Mouse (Mus musculus): ENCODE results near the gene Jam3.
"Not testable (repeated sequence)": the region's sequence is repeated elsewhere in the genome, so short reads cannot be mapped to it uniquely, and the experiment has no call there.

Jam3 gene

DNA sequence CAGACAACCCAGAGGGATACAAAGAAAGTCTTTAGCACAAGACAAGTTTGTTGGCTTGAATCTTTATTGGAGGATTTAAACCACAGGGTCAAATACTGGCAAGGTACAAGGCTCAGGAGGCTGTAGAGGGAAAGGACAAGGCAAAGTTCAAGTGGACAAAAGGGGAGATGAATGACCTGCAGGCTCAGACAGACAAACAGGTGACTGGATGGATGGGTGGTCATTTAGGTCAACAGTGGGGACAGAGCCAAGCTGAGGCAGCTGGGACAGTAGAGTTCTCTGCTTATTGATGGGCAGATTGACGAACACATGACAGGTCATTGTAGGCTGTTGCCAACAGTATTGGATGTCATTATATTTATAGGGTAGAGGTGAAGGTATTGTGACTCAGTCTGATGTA, 11.8 kb upstream of the Jam3 start:
- no peak for DNase-seq

DNA sequence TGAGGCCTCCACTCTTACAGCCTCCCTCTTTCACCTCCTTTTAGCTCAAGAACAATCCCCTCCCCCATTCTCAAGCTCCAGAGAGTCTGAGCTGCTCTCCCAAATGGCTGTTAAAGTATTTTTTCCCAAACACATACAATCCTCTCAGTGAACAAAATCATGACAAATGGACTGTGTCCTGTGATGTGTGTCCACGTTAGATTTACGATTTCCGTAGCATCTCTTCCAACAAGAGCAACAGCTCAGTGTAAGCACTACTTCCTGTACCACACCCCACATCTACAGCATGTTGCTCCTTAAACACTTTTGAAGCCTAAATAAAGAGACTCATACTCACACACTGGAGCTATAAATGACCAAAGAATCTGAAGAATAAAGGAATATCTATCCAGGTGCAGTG, 10.4 kb upstream of the Jam3 start:
- no peak for DNase-seq

DNA sequence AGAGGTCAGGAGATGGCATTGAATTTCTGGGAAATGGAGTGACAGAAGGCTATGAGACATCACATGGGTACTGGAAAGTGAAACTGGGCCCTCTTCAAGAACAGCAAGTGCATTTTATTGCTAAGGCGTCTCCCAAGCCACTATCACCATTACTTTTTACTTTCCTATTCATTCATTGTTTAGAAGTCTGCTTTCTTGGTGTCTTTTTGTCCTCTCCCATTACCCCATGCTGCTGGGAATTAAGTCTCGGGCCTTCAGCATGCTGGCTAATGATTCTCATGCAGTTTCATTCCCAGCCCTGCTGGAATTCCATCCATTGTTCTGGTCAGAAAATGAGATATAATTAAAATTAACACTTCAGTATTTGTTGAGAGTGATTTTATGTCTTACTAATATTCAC, 9.7 kb upstream of the Jam3 start:
- DNase-seq = no peak

DNA sequence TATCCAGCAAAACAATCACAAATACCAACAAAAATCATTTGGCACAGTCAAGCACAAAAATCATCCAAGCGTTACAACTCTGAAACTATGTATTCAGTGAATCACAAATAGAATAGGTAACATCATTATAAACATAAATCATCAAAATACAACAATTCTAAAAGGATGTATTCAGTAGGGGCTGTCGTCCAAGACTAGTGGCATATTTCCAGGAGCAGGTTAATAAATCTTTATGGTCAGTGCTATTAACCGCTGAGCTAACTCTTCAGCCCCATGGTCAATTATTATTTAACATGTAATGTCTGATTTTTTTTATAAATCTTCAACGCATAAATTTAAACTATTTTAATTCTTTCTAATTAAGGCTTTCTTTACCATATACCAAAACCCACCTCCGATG, 8.4 kb upstream of the Jam3 start:
- DNase-seq = not testable (repeated sequence)

DNA sequence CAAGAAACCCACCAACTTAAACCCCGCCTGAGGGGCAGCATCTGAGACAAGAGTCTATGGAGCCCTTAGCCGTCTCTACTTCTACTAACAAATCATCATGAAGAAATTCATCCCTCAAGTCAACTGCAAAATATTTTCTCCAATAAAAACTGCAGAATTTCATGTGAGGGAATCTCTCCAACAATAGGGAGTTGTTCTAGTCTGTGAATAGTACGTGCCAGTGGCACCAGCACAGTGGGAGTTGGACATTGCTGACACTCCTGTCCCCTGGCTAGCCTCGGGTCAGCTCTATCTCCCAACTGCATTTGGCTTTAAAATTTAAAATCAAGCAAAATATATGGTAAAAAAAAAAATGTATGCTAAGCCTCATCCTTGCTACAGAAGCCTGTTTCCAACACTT, 1.4 kb downstream of the Jam3 start:
- DNase-seq = no peak

DNA sequence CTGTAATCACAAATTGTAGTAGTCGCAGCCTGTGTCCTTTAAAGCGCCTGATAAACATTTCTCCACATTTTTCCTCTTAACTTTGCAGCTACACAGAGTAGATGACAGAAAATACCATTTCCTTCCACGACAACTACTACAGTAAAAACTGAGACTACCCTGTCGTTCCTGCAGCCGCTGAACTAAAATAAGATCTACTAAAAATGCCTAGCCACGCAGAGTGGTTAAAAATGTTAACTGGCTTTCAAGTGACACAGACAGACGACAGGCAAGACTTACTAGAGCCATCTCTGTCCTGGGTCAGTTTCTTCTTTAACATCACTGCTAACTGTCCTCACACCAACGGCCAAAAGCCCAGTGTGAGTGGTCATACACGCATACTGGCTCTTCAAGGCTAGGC, 5.4 kb downstream of the Jam3 start:
- no peak for DNase-seq

DNA sequence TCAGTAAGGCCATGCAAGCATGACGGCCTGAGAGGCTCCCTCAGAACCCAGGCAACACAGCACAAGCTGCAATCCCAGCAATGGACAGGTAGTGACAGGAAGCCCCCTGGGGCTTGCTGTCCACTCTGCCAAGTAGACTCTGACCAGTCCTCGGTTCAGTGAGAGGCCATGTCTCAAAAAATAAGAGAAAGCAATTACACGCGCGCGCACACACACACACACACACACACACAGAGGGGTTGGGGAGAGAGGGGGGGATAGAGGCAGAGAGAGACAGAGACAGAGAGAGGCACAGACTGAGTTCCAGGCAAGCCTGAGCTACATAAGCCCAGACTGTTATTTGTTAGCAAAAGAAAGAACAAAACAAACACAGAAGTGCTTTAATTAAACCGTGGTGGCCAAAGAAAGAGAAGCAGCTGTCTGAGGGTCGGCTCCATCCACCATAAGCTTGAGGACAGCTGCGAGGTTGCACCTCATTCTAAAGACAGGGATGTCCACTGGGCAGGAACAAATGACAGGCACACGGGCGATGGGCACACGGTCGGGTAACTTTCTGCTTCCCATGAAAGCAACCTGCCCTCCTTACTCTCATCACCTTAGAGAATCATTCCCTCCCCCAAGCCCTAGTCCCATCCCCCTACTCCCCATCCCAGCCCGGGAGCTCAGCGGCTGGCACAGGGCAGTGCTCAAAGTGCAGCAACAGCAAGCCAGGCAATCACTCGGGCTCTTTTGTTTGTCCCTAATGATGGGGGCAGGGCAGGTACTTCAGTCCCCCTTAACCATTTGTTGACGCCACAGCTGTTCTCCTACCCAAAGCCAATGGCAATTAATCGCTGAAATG, 6.4 kb downstream of the Jam3 start:
- DNase-seq = no peak

DNA sequence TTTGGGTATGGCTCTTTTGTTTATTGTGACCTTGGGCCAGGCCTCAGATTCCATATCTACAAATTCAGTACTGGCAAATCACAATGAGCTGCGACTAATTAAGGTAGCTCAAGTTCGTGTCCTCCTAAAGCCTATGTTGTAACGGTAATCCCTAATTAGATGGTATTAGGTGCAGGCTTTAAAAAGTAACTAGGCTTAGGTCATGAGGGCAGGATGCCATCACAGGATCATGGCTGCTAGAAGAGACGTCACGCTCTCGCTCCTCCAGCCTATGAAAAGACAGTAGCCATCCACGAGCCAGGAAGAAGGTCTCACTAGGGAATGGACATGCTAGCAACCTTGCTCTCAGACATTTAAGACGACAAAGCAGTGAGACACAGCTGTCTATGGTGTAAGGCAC, 7.3 kb downstream of the Jam3 start:
- DNase-seq = no peak

DNA sequence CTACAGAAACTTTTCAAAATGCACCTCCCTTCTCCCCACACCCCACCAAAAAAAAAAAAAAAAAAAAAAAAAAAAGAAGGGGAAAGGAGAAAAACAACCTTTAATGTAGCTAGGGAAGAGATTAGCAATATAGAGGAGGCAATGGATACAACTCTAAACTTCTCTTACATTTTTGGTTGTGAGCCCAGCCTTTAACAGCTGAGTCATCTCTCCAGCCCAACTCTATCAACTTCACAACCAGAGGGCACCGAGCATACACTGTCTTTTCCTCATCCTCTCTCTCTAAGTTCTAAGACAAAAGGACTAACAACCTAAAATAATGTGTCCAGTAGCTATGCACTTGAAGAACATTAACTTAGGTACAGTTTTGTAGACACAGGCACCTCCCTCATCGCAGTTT, 8.4 kb downstream of the Jam3 start:
- DNase-seq = no peak

DNA sequence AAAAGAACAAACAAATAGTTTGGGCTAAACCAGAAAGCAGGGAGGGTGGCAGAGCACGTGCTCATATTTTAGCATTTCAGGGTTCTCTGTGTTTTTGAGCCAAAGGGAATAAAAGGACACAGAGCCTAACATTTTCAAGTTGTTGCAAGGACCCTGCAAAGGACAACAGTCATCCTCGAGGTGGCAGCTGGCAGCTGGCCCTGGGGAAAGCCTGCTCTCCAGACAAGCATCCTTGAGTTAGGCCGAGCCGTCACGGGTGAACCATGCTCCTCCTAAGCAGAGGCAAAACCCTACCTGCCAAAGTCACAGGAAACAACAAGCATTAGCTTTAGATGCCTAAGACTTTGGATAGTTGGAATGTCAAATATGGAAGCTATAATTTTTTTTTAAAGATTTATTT, 10.2 kb downstream of the Jam3 start:
- DNase-seq = no peak

DNA sequence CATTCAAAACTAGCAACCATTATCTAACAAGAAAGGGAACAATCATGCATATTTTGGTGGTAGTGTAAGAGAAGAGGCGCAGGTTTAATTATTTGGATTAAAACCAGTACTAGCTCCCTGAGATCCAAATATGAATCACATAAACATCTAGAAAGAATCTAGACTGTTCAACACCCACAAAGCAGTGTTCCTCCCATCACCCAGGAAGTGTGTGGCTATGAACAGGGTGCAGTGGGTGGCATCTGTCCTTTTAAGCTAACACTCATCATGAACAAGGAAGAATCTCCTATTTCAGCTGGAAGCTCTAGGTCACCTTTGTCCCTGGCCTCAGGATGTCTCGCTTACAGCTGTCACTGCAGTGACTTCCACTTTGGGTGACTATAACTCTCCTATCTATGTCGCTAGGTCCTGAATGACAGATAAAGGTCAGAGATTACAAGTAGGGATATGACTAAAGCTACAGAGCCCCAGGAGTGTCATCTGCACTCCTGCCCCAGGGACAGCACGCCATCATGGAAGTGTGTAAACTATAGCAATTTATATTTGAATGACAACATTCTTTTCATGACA, 10.9 kb downstream of the Jam3 start:
- DNase-seq = no peak

DNA sequence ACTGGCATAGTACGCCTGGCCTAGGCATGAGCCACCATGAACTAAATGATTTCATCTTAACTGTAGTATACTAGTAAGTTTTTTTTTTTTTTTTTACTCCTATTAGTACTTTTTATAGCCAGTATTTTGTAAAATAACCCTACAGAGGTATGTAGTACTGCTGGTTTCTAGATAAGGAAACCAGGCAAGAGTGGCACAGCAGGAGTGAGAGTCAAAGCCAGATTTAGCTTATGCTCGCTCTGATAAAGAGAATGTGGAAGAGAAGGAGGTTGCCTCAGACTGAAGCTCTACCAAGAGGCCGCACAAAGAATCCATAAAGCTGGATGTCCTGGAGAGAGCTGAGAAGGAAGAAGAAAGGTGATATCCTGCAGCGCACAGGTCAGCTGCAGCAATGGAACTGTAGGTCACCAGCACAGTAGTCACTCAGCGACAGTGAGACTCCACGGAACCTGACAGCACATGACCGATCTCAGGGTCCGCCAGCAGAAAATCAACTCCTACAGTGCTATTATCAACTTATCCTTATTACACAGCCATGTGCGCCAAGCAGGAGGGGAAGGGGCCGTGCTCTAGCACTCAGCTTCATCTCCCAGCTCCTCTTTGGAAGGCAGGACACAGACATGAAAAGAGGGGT, 14.7 kb downstream of the Jam3 start:
- no peak for DNase-seq

DNA sequence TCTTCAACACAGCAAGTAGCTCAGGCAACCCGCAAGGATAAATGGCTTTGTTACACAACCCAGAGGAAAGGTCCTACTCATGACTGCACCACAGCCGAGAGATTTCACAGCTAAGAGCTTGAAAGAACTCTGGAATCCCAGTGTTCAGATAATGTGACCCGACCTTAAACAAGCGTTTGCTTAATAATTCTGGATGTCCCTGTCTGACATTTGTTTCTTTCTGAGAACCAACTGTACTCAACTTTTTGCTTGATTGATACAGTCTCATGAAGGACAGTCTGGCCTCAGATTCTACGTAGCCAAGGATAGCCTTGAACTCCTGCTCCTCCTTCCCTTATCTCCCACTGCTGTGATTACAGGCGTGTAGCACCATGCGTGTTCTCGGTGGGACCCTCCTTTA, 18.6 kb downstream of the Jam3 start:
- DNase-seq = no peak

DNA sequence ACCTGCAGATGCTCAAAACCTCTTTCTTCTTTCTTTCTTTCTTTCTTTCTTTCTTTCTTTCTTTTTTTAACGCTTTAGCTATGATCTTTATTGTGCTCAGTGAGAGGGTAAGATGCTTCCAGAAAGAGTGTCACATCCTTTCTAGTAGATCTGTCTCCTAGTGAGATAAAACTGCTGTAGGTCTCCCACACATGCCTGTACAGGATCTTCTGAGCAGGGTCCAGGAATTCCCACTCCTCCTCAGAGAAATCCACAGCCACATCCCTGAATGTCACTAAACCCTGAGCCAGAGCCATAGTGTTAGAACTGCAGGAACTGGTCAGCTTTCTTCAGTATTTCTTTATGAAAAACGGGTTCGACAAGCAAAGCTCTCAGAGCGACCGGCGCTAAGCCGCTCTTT, 19.8 kb downstream of the Jam3 start:
- no peak for DNase-seq

DNA sequence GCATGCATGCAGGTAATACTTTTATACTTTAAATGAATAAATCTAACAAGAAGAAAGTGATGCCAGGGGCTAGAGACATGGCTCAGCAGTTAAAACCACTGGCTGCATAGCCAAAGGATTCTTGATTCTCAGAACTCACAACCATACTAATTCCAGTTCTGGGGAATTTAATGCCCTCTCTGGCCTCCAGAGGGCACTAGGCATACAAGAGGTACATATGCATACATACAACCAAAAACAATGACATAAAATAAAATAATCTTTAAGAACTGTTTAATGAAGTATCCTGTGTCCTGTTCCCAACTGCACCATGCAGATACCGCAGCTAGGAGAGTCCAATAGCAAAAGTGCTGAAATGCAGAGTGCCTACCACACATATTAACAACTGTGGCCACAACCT, 20.8 kb downstream of the Jam3 start:
- DNase-seq = no peak

DNA sequence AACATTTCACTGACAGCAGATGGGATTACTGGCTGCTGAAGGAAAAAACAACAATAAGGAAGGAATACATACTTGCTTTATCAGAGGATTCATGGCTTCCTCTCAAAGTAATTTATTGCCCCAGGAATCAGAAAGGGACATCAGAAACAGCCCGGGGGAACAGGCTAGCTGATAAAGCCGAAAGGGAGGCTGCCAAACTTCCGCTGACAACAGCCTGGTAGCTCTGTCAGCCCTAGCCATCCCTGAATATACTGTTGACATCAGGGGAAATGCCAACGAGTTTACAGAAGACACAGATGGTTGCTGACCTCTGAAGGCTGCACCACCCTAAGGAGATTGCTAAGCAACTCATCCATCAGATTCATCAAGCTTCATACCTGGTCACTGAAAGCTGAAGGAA, 26.6 kb downstream of the Jam3 start:
- no peak for DNase-seq

DNA sequence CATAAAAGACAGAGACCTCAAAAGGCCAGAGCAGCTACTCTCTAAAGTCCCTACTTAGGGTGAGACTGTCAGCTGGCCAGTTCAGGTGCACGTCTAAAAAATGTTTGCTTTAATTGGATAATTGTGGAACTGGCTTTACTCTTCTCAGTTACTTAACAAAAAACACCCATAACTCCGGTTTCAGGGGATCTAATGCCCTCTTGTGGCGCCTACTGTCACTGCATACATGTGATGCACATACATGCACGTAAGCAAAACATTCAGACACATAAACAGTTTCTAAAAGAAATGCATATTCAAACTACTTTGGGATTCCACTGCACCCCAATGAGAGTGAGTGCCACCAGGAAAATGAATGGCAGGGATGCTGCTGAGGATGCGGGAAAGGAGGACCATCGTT, 28.7 kb downstream of the Jam3 start:
- DNase-seq = no peak

DNA sequence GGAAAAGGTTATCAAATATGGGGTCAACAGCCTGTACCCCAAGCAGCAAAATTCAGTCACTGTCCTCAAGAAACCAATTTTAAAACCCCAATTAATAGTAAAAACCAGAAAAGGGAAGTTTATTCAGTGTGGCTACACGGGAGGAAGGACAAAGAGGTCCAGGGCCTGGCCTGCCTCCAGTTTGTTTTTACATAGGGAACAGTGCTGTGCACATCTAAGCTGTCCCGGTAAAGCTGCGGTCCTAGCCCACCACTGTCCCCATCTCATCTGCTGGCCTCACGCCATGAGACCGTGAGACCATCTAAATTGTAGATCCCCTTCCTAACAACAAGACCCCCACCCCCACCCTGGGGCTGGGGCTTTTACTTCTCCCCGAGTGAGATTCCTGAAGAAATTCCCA, 29.8 kb downstream of the Jam3 start:
- no peak for DNase-seq

DNA sequence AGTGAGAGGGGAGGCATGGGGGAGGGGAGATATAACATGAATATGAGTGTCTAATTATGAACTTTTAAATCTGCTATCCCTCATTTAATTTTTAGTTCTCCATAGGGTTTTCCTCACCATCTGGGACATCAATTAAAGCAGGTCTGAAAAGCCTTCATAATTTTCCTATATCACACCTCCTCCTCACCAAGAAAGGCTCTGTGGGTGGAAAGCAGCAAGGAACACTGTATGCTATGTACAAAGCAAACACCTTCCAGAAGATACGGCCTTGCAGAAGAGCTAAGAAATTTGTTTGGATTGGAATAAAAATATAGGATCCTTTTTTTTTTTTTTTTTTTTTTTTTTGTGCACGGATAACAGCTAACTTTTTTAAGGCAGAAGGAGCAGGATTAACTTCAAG, 31.3 kb downstream of the Jam3 start:
- no peak for DNase-seq

DNA sequence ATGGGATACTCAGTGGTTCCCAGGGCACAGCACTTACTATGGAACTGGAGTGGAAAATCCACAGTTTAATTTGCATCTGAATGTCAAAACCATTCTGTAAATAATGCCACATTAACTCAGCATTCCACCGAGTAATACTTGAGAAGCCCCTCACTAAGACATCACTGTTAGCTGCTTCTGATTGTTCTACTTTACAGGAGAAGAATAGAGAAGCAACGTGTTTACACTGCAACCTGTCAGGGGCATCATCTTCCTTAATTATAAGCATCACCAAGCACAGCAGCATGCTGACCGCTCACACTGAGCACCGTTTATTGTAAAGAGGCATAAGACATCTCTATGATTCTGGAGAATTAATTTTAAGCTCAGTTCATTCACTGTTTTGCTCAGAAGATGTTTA, 32.3 kb downstream of the Jam3 start:
- DNase-seq = no peak

DNA sequence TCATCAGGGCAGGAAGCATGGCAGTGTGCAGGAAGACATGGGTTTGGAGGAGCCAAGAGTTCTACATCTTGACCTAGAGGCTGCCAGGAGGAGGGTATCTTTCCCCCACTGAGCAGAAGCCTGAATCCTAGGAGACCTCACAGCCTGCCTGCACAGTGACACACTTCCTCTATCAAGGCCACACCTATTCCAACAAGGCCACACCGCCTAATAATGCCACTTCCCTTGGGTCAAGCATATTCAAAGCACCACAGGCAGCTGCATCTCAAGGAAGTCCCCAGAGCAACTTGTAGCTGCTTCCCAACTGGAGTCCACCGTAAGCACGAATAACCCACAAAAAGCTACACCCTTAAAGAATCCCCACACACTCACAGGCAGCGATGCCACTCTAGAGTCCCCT, 33.1 kb downstream of the Jam3 start:
- DNase-seq = no peak

DNA sequence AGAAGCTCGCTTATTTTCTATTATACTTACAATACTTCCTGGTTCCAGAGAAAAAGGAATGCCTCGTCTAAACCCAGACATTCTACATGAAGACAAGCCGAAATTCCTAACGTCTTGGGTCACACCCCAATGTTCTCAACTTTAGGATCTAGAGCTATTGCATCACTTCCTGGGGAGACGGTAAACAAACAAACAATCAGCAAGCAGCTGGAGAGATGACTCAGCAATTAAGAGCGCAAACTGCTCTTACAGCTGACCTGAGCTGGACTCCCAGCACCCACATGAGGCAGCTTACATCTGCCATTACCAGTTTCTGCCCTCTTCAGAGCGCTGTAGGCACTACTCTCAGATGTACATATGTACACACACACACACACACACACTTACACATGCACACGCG, 34.0 kb downstream of the Jam3 start:
- no peak for DNase-seq

DNA sequence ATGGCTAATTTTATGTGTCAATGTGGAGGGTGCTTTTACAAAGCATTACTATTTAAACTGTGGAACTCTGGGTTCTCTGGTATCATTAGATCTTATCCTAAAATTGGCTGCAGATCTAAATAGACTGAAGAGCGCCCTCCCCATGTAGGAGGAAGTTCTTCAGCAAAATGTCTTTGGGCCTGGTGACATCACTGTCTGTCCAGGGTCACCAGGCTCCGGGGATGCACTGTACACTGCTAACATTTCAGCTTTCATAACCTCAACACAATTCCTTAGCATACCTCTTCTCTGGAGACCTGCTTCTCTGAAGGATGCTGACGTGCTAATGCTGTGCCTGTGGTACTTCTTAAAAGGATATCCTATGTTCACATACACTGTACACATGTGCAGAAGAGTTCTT, 43.5 kb downstream of the Jam3 start:
- no peak for DNase-seq

DNA sequence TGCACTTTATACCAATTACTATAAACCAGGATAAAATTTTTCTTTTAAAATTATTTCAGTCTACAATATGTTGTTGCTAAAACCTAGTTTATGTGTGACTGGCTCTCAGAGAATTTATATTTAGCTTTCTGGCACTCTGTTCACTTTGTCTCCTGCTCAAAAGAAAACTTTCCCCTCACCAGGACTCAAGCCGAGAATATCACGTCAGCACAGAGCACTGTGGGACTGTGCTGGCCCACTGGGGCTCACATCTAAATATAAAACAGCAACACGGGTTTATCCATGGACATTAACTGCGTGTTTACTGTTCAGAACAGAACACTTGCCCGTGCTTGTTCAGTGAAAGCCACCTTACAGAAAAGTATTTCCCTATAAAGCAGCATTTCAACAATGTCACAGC, 44.5 kb downstream of the Jam3 start:
- DNase-seq = no peak

All from thymus, postnatal 25 days (tissue).